Mouse (Mus musculus) embryonic facial prominence, embryonic 14.5 days (tissue): ENCODE results near the gene Tmem30a. TPM values are rescaled to one million over a fixed set of nuclear protein-coding genes. Genes with fewer than 3 reads are reported as not detected.

Experiments used
- ATAC-seq: fragments of 200-750 bp; cut with Nextera tagmentation; 2 replicates; pipeline ENCODE4 v1.8.0; 2017; ENCODE audit warnings: low read depth, moderate number of reproducible peaks, moderate TSS enrichment
- DNase-seq: peaks from one replicate; pipeline ENCODE4 v3.0.0-alpha.2; 2015; ENCODE audit warnings: low spot score
- H3K27ac ChIP-seq: fragments of 300-500 bp; sonication (generic); replicated peaks from 2 replicates; pipeline ENCODE4 v1.5.1; 2014; ENCODE audit warnings: low read depth, mild to moderate bottlenecking, low read length, moderate library complexity
- H3K27me3 ChIP-seq: fragments of 300-500 bp; sonication (generic); replicated peaks from 2 replicates; pipeline ENCODE4 v1.6.1; 2014; ENCODE audit warnings: low read length; ENCODE audit not compliant: control insufficient read depth, insufficient read depth
- H3K36me3 ChIP-seq: fragments of 300-500 bp; sonication (generic); 2 replicates; pipeline ENCODE4 v1.6.1; 2014; ENCODE audit warnings: low read length, mixed read lengths; ENCODE audit not compliant: control insufficient read depth, insufficient read depth
- H3K4me1 ChIP-seq: fragments of 300-500 bp; sonication (generic); 2 replicates; pipeline ENCODE4 v1.6.1; 2014; ENCODE audit warnings: antibody characterized with exemption, low read length; ENCODE audit not compliant: control insufficient read depth, insufficient read depth
- H3K4me2 ChIP-seq: fragments of 300-500 bp; sonication (generic); 2 replicates; pipeline ENCODE4 v1.6.1; 2014; ENCODE audit warnings: low read depth, mild to moderate bottlenecking, low read length, moderate library complexity, mixed read lengths
- H3K4me3 ChIP-seq: fragments of 300-500 bp; sonication (generic); 2 replicates; pipeline ENCODE4 v1.5.1; 2014; ENCODE audit warnings: low read depth, mild to moderate bottlenecking, low read length
- H3K9ac ChIP-seq: fragments of 300-500 bp; sonication (generic); 2 replicates; pipeline ENCODE4 v1.6.1; 2014; ENCODE audit warnings: low read depth, mild to moderate bottlenecking, low read length, moderate library complexity, mixed read lengths
- H3K9me3 ChIP-seq: fragments of 300-500 bp; sonication (generic); 2 replicates; pipeline ENCODE4 v1.6.1; 2016; ENCODE audit warnings: low read length; ENCODE audit not compliant: control insufficient read depth
- WGBS: fragments of 180-500 bp; shearing (Covaris S2); extraction: QIAGEN DNeasy Blood & Tissue Kit; methylation state at CpG from one replicate; pipeline ENCODE4 v1.1.7; 2014; 5-methylcytosine and 5-hydroxymethylcytosine counted together
- polyA plus RNA-seq: library from polyadenylated mRNA; unstranded; fragments of >200 nt; fragmentation: Nextera tagmentation; extraction: Ambion mirVana; gene quantifications from 2 replicates; pipeline ENCODE4 v1.2.1, GENCODE M21; 2014

Tmem30a gene
- polyA plus RNA-seq, 1 experiment from 2014 or later, result 74.4 TPM

- 66% methylated on average over 2 of the region's 2 CpGs for WGBS
- ATAC-seq (no peak), DNase-seq (peak; percentile 30)
- peaks cover 14% of the 10 kb centered on the region; the same call in 1 of the 2 replicates for H3K36me3 ChIP-seq
- no peak overlapping the region for H3K27ac ChIP-seq
- H3K4me2 ChIP-seq, result no peak overlapping the region
- no peak overlapping the region for H3K4me3 ChIP-seq
- no peaks in the 10 kb centered on the region for H3K4me1 ChIP-seq
- no peaks in the 10 kb centered on the region for H3K27me3 ChIP-seq
- H3K9ac ChIP-seq, result no peak overlapping the region
- H3K9me3 ChIP-seq, result no peaks in the 10 kb centered on the region
These were observed 14.0 kb downstream of the Tmem30a start for GRCm38 (mm10) chr9:79779354-79779753.

- Histone ChIP-seq H3K4me3 (no peak overlapping the region), H3K4me1 (no peaks in the 10 kb centered on the region), H3K27ac (no peak overlapping the region), H3K9me3 (no peaks in the 10 kb centered on the region), H3K4me2 (no peak overlapping the region), H3K36me3 (peaks cover 23% of the 10 kb centered on the region; the same call in 1 of the 2 replicates), H3K27me3 (no peaks in the 10 kb centered on the region), H3K9ac (no peak overlapping the region)
- DNase-seq (no peak), ATAC-seq (no peak)
- WGBS, result 95% methylated on average over 5 of the region's 5 CpGs
These were observed 26.2 kb downstream of the Tmem30a start for GRCm38 (mm10) chr9:79766991-79767545.

GRCm38 (mm10) chr9:79765329-79765728, 28.0 kb downstream of the Tmem30a start:
- Histone ChIP-seq H3K4me2 (no peak overlapping the region), H3K27ac (no peak overlapping the region), H3K9ac (no peak overlapping the region), H3K9me3 (no peaks in the 10 kb centered on the region), H3K27me3 (no peaks in the 10 kb centered on the region), H3K4me3 (no peak overlapping the region), H3K4me1 (peaks cover 3% of the 10 kb centered on the region; the same call in 1 of the 2 replicates), H3K36me3 (peaks cover 6% of the 10 kb centered on the region; the same call in 1 of the 2 replicates)
- DNase-seq (no peak), ATAC-seq (no peak)
- WGBS, result 83% methylated on average over 4 of the region's 4 CpGs

GRCm38 (mm10) chr9:79762519-79762918, 30.8 kb downstream of the Tmem30a start:
- 79% methylated on average over 6 of the region's 6 CpGs for WGBS
- no peak overlapping the region for H3K9ac ChIP-seq
- H3K27me3 ChIP-seq, result no peaks in the 10 kb centered on the region
- no peak overlapping the region for H3K27ac ChIP-seq
- H3K9me3 ChIP-seq, result no peaks in the 10 kb centered on the region
- DNase-seq (no peak), ATAC-seq (no peak)
- 0 out of 2 replicates have a peak, but pooled peaks cover 6% of the 10 kb centered on the region for H3K36me3 ChIP-seq
- H3K4me1 ChIP-seq, result peaks cover 5% of the 10 kb centered on the region
- H3K4me2 ChIP-seq, result no peak overlapping the region
- H3K4me3 ChIP-seq, result no peak overlapping the region

- H3K4me3 ChIP-seq, result peak overlapping the region; percentile 89
- H3K9ac ChIP-seq, result peak overlapping the region; percentile 81
- H3K36me3 ChIP-seq, result peaks cover 20% of the 10 kb centered on the region
- DNase-seq (no peak), ATAC-seq (peak; percentile 41)
- 6% methylated on average over 14 of the region's 14 CpGs for WGBS
- peaks cover 5% of the 10 kb centered on the region for H3K4me1 ChIP-seq
- H3K27me3 ChIP-seq, result no peaks in the 10 kb centered on the region
- peak overlapping the region; percentile 94 for H3K27ac ChIP-seq
- peak overlapping the region; percentile 74 for H3K4me2 ChIP-seq
- H3K9me3 ChIP-seq, result no peaks in the 10 kb centered on the region
These were observed 33.2 kb downstream of the Tmem30a start for GRCm38 (mm10) chr9:79760076-79760475.

- Histone ChIP-seq H3K36me3 (peaks cover 23% of the 10 kb centered on the region), H3K9ac (peak within 1 kb of the TSS; percentile 91), H3K9me3 (no peaks in the 10 kb centered on the region), H3K27ac (peak within 1 kb of the TSS; percentile 94), H3K4me2 (peak within 1 kb of the TSS; percentile 74), H3K4me1 (peaks cover 5% of the 10 kb centered on the region), H3K4me3 (peak within 1 kb of the TSS; percentile 89), H3K27me3 (no peaks in the 10 kb centered on the region)
- under 1% methylated on average over 49 of the region's 49 CpGs for WGBS
- peak; percentile 99 for DNase-seq
- peak; percentile 100 for ATAC-seq
These were observed 33.8 kb downstream of the Tmem30a start, which contains the start of gene Cox7a2 for GRCm38 (mm10) chr9:79759385-79760005. Gene Cox7a2 (minus strand): TSS chr9:79759878.

GRCm38 (mm10) chr9:79755311-79755710, 38.0 kb downstream of the Tmem30a start:
- H3K27me3 ChIP-seq, result no peaks in the 10 kb centered on the region
- WGBS, result 96% methylated on average over 4 of the region's 4 CpGs
- no peaks in the 10 kb centered on the region for H3K9me3 ChIP-seq
- H3K4me2 ChIP-seq, result no peak overlapping the region
- DNase-seq (no peak), ATAC-seq (no peak)
- no peak overlapping the region for H3K4me3 ChIP-seq
- H3K9ac ChIP-seq, result no peak overlapping the region
- peaks cover 1% of the 10 kb centered on the region for H3K4me1 ChIP-seq
- H3K27ac ChIP-seq, result no peak overlapping the region
- peaks cover 42% of the 10 kb centered on the region for H3K36me3 ChIP-seq

- Histone ChIP-seq H3K4me3 (no peak overlapping the region), H3K4me2 (no peak overlapping the region), H3K9me3 (no peaks in the 10 kb centered on the region), H3K27ac (no peak overlapping the region), H3K9ac (no peak overlapping the region), H3K4me1 (no peaks in the 10 kb centered on the region), H3K36me3 (peaks cover 32% of the 10 kb centered on the region), H3K27me3 (no peaks in the 10 kb centered on the region)
- 82% methylated on average over 8 of the region's 8 CpGs for WGBS
- no peak for ATAC-seq
- no peak for DNase-seq
These were observed 41.5 kb downstream of the Tmem30a start for GRCm38 (mm10) chr9:79751846-79752245.

GRCm38 (mm10) chr9:79750709-79751108, 42.6 kb downstream of the Tmem30a start:
- H3K27me3 ChIP-seq, result no peaks in the 10 kb centered on the region
- H3K36me3 ChIP-seq, result peaks cover 28% of the 10 kb centered on the region
- no peak overlapping the region for H3K27ac ChIP-seq
- no peak overlapping the region for H3K4me2 ChIP-seq
- 86% methylated on average over 7 of the region's 7 CpGs for WGBS
- no peaks in the 10 kb centered on the region for H3K9me3 ChIP-seq
- DNase-seq, result no peak
- H3K9ac ChIP-seq, result no peak overlapping the region
- no peak overlapping the region for H3K4me3 ChIP-seq
- ATAC-seq, result no peak
- H3K4me1 ChIP-seq, result no peaks in the 10 kb centered on the region
